ENCODE assay signal across 9 mouse cellular contexts in genomic region chr6:101532436-101532835, GRCm38 (mm10).
A peak's percentile ranks its signal among the peaks of the same experiment; 100 is the strongest.
DNase-seq lines count a peak whose midpoint lies in the region; ATAC-seq and TF ChIP-seq lines count a peak whose summit lies in the region.
"Had no signal": no experiment of that assay in that cellular context is flagged by ENCODE, and none has a peak within 500 bp of the region (broad histone marks: within the 10 kb centered on the region; RNA-seq: fewer than 3 reads in every experiment).

No protein-coding gene starts in this region.

- no peaks in the 10 kb centered on the region for H3K79me2 ChIP-seq in MEL (ENCODE audit: control insufficient read depth, insufficient read depth, low read length, poor library complexity)

- peak overlapping the region; percentile 60 for H3K4me3 ChIP-seq in gastrocnemius, adult 2 months
- peak overlapping the region; percentile 40 to 43 for H3K4me3 ChIP-seq in MEL (ENCODE audit: control insufficient read depth in 1 of 2, insufficient read depth in 1 of 2, low read depth in 2 of 2, low read length in 2 of 2)
- no peak overlapping the region for H3K4me3 ChIP-seq in lung, embryonic 15.5 days
- H3K4me3 ChIP-seq in hindbrain, embryonic 12.5 days: no peak overlapping the region
- H3K4me3 ChIP-seq: limb, embryonic 12.5 days had no signal

- H3K27ac ChIP-seq in gastrocnemius, adult 2 months: peak overlapping the region; percentile 83
- no peak overlapping the region for H3K27ac ChIP-seq in MEL (ENCODE audit: control insufficient read depth, low read depth, low read length)
- 0 out of 2 replicates have a peak overlapping the region, but pooled peaks have one; percentile 15 for H3K27ac ChIP-seq in lung, embryonic 15.5 days
- no peak overlapping the region for H3K27ac ChIP-seq in hindbrain, embryonic 12.5 days
- H3K27ac ChIP-seq: limb, embryonic 12.5 days had no signal

- H3K36me3 ChIP-seq in MEL (ENCODE audit: control insufficient read depth in 1 of 2, insufficient read depth in 2 of 2, low read length in 2 of 2): no peaks in the 10 kb centered on the region; a peak in 1 of 4 replicates
- H3K36me3 ChIP-seq in lung, embryonic 15.5 days: no peaks in the 10 kb centered on the region
- H3K36me3 ChIP-seq in hindbrain, embryonic 12.5 days: no peaks in the 10 kb centered on the region
- H3K36me3 ChIP-seq: limb, embryonic 12.5 days had no signal

- peak; percentile 13; the same call in 1 of the 2 replicates for ATAC-seq in lung, embryonic 15.5 days (ENCODE audit: borderline replicate concordance, extremely low read depth, low FRiP score, low TSS enrichment)
- ATAC-seq in hindbrain, embryonic 12.5 days (ENCODE audit: low FRiP score): no peak

- TF ChIP-seq POLR2A in MEL (IDR thresholded peaks at IDR 0.05; ENCODE audit: control insufficient read depth in 1 of 2, insufficient read depth in 1 of 2, low read depth in 1 of 2, low read length in 2 of 2, poor library complexity in 1 of 2): no peak

- no peaks in the 10 kb centered on the region for H3K27me3 ChIP-seq in MEL (ENCODE audit: control insufficient read depth in 1 of 2, insufficient read depth in 2 of 2, low read length in 2 of 2)
- peaks cover 3% of the 10 kb centered on the region; the same call in 1 of the 2 replicates for H3K27me3 ChIP-seq in lung, embryonic 15.5 days
- H3K27me3 ChIP-seq in hindbrain, embryonic 12.5 days: no peaks in the 10 kb centered on the region
- H3K27me3 ChIP-seq: limb, embryonic 12.5 days had no signal

- peak overlapping the region; percentile 39 for H3K4me2 ChIP-seq in lung, embryonic 15.5 days
- no peak overlapping the region for H3K4me2 ChIP-seq in hindbrain, embryonic 12.5 days (replicated peaks)
- H3K4me2 ChIP-seq: limb, embryonic 12.5 days had no signal

- WGBS in lung, embryonic 15.5 days: 26% methylated on average over 7 of the region's 7 CpGs
- WGBS in hindbrain, embryonic 12.5 days: 58% methylated on average over 7 of the region's 7 CpGs

- H3K4me1 ChIP-seq in MEL (ENCODE audit: control insufficient read depth in 1 of 2, insufficient read depth in 2 of 2, low read length in 2 of 2): no peaks in the 10 kb centered on the region
- peaks cover 14% of the 10 kb centered on the region for H3K4me1 ChIP-seq in lung, embryonic 15.5 days
- H3K4me1 ChIP-seq in hindbrain, embryonic 12.5 days: peaks cover 6% of the 10 kb centered on the region; the same call in 1 of the 2 replicates

- TF ChIP-seq CTCF in gastrocnemius, adult 2 months (IDR thresholded peaks at IDR 0.05): no peak
- TF ChIP-seq CTCF in MEL (IDR thresholded peaks at IDR 0.05 in 2 of 3, conservative IDR thresholded peaks at IDR 0.05 in 1 of 3; ENCODE audit: control insufficient read depth in 1 of 3, insufficient read depth in 1 of 3, low read depth in 2 of 3, low read length in 3 of 3, poor library complexity in 1 of 3, severe bottlenecking in 1 of 3): no peak

- no peak for TF ChIP-seq RAD21 in MEL (IDR thresholded peaks at IDR 0.05; ENCODE audit: low read depth, low read length)

- no peak overlapping the region; the same call in 1 of the 2 replicates for H3K9ac ChIP-seq in MEL (ENCODE audit: control insufficient read depth, low read depth, low read length, poor library complexity, severe bottlenecking)
- no peak overlapping the region for H3K9ac ChIP-seq in lung, embryonic 15.5 days
- no peak overlapping the region for H3K9ac ChIP-seq in hindbrain, embryonic 12.5 days
- H3K9ac ChIP-seq: limb, embryonic 12.5 days had no signal

- H3K9me3 ChIP-seq in MEL (replicated peaks; ENCODE audit: insufficient read depth, low read length): no peaks in the 10 kb centered on the region
- H3K9me3 ChIP-seq in lung, embryonic 15.5 days: no peaks in the 10 kb centered on the region
- H3K9me3 ChIP-seq in hindbrain, embryonic 12.5 days (replicated peaks): no peaks in the 10 kb centered on the region
- H3K9me3 ChIP-seq: limb, embryonic 12.5 days had no signal

- no peak for TF ChIP-seq EP300 in MEL (IDR thresholded peaks at IDR 0.05; ENCODE audit: low read depth in 1 of 2, low read length in 2 of 2)

- intact Hi-C loops in gastrocnemius, adult 2 months (cut with DNase I): loop anchor here (2.0 to 5.0 kb wide), 2 partner anchors 154 to 650 kb away; no protein-coding TSS in a partner anchor

- DNase-seq in gastrocnemius, adult 2 months: no peak
- no peak for DNase-seq in gastrocnemius, adult 18-20 months (ENCODE audit: low spot score)
- DNase-seq in MEL (ENCODE audit: low read depth, low spot score): peak; percentile 31
- DNase-seq in heart, adult 18-20 months: peak; percentile 56 to 57
- DNase-seq in yolk sac, embryonic 10.5 days (ENCODE audit: low spot score): no peak
- no peak for DNase-seq in kidney, postnatal 36 days

TF ChIP-seq in MEL, 35 proteins besides CTCF, POLR2A, EP300 and RAD21:
- TF ChIP-seq ELF1 (IDR thresholded peaks at IDR 0.05; ENCODE audit: low read depth, low read length) (0 out of 2 replicates have a peak, but pooled peaks have one; percentile 26), USF2 (IDR thresholded peaks at IDR 0.05; ENCODE audit: borderline replicate concordance in 1 of 2, insufficient read depth in 1 of 2, low read depth in 1 of 2, low read length in 2 of 2) (no peak), TBP (IDR thresholded peaks at IDR 0.05; ENCODE audit: low read depth, low read length) (no peak), GATA1 (IDR thresholded peaks at IDR 0.05; ENCODE audit: low read depth, low read length) (0 out of 2 replicates have a peak, but pooled peaks have one; percentile 3)

Comparison
In these comparisons a context has a peak if more than half of its experiments do, and no peak if none do; other contexts are left out.
1. DNase-seq: peak in MEL (single experiment) and heart, adult 18-20 months (2 of 2); none in gastrocnemius, adult 2 months (single experiment), gastrocnemius, adult 18-20 months (single experiment), yolk sac, embryonic 10.5 days (single experiment) and kidney, postnatal 36 days (0 of 2).
2. H3K27ac ChIP-seq: peak in gastrocnemius, adult 2 months (single experiment) and lung, embryonic 15.5 days (single experiment); none in MEL (single experiment) and hindbrain, embryonic 12.5 days (single experiment).
3. H3K4me3 ChIP-seq: peak in gastrocnemius, adult 2 months (single experiment) and MEL (2 of 2); none in lung, embryonic 15.5 days (single experiment) and hindbrain, embryonic 12.5 days (single experiment).